Mouse (Mus musculus) megakaryocyte, adult 5-6 weeks (primary cell): ENCODE results near the gene Hmgcs2. TPM values are rescaled to one million over a fixed set of nuclear protein-coding genes. Genes with fewer than 3 reads are reported as not detected.

Experiments used
- ATAC-seq: 2 replicates; pipeline ENCODE4 v1.8.0; 2016; ENCODE audit warnings: mild to moderate bottlenecking, inconsistent platforms; ENCODE audit not compliant: poor library complexity, severe bottlenecking
- total RNA-seq, 2 experiments: library from RNA; stranded (forward) in 1 of 2; stranded (reverse) in 1 of 2; fragments of 153-499, 151-499 nt in 1 of 2; fragments of 221-1000, 200-1000 nt in 1 of 2; gene quantifications; 2 replicates each; pipeline versions ENCODE4 v1.2.3 to v1.2.4; 2015 to 2017

The Hmgcs2 gene
- total RNA-seq (2015), result 0.46 TPM in 1 of 2 replicates, not detected in the other
- total RNA-seq (2017), result 0.11 and 0.24 TPM in 2 replicates

GRCm38 (mm10) chr3:98280204-98280932 lies at the start of gene Hmgcs2:
Hmgcs2 (plus strand) TSS chr3:98280435.
- no peak for ATAC-seq

- ATAC-seq, result no peak
Observed at GRCm38 (mm10) chr3:98233504-98233903, 46.7 kb upstream of the Hmgcs2 start.

DNA sequence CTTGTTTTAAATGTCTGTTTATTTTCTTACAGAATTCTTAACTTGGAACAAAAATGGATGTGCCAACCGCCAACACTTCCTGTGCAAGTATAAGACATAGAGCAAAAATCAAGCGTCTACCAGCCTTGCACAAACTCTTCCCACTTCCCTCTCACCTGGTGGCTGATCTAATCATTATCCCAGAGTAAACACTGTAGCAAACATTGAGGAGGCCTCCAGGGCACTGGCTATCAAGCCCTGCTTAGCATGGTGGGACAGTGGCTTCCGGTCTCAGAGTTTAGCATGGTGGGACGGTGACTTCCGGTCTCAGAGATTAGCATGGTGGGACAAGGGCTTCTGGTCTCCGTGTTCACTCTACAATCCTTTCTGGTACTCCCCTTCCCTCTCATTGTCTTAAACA lies 44.0 kb upstream of the Hmgcs2 start:
- ATAC-seq, result no peak

GRCm38 (mm10) chr3:98237240-98237639 lies 43.0 kb upstream of the Hmgcs2 start:
- no peak for ATAC-seq

DNA sequence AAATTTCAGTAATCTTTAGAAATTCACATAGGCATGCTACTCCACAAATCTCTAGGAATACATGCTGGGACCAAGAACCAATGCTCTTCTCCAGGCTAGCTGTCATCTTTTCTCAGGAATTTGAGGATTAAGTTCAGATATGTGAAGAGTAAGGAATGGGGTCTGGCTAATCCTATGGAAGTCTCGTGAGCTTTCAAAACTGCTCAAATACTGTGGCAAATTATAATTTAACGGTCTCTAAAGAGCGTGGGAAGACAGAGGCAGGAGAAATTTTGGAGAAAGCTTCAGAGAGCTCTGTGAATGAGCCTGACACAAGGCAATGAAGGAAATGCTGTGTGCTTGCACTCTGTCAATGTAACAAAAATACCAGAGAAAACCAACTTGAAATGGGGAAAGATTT lies 42.1 kb upstream of the Hmgcs2 start:
- no peak for ATAC-seq

DNA sequence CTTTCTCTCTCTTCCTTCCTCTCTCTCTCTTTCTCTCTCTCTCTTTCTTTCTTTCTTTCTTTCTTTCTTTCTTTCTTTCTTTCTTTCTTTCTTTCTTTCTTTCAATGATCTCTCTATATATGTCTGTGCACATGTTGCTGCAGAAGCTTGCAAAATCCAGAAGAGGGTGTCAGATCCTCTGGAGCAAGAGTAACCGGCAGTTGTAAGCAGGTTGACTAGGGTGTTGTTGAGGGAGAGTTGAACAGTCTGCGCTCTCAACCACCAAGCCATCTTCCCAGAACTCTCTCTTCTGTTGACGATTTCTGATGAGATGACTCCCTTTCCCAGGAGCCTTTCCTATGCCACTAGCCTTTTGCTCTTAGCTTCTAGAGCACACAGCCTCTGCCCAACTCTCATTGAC lies 38.2 kb upstream of the Hmgcs2 start:
- ATAC-seq, result no peak

- no peak for ATAC-seq
Observed at GRCm38 (mm10) chr3:98242458-98243037, 37.7 kb upstream of the Hmgcs2 start.

DNA sequence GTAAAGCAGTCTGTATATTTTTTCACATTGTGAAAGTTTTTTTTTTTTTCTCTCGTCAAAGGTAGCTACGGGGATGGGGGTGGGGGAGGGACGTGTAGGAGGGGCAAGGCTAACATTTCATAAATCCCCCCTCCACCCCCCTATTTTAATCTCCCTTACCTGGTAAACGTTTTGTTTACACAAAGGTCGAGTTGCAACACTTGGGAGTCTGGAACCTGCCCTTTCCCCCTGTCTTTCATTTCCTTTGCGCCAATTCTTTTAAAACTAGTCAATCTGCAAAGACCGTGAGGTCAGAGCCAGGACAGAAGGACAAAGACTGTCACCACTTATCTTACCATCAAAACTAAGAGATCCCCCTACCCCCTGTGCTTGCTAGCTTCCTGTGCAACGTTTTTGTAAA lies 34.3 kb upstream of the Hmgcs2 start:
- no peak for ATAC-seq

GRCm38 (mm10) chr3:98246985-98247751 lies 33.1 kb upstream of the Hmgcs2 start:
- ATAC-seq, result no peak

- no peak for ATAC-seq
Observed at GRCm38 (mm10) chr3:98249378-98249777, 30.9 kb upstream of the Hmgcs2 start.

- no peak for ATAC-seq
Observed at GRCm38 (mm10) chr3:98249833-98250448, 30.3 kb upstream of the Hmgcs2 start.

- ATAC-seq, result no peak
Observed at GRCm38 (mm10) chr3:98254059-98254458, 26.2 kb upstream of the Hmgcs2 start.

DNA sequence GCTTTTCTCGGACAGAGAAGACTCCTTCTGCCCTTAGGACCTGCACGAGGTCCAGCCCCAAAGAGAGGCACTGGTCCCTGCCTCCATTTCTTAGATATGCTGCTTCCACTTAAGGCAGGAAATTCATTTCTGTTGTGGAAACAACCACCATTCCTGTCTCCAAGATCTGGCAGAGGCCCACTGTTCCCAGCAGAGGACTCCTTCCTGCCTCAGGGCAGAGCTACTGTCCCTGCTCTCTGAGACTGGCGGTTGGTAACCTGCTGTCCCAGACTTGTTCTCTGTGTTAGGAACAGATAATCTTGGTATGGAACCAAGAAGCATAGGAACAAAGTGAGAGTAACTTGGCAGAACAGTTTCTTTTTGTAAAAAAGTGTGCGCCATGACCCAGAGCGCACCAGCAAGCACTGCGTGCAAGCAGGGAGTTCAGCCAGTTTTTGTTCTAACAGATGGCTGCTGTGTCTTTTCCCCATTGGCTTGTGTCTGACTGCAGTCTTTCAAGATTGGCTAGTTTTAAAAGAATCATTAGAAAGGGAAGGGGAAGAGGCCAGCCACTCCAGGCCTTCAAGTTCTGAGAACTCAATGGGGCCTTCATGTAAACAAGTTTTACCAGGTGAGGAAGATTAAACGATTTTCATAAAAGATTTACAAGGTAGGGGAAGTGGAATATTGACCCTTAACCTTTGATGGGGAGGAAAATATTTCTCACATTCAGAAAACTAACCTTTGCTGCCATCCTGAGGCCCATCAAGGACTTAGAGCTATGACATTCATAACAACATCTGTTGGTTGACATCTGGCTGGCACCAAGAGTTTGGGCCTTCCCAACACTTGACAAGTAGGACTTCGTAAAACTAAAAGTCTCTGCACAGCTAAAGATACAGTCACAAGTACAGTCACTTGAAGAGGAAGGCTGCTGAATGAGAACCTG lies 25.3 kb upstream of the Hmgcs2 start:
- no peak for ATAC-seq

GRCm38 (mm10) chr3:98258723-98259122 lies 21.5 kb upstream of the Hmgcs2 start:
- no peak for ATAC-seq

- ATAC-seq, result no peak
Observed at GRCm38 (mm10) chr3:98259271-98259751, 20.9 kb upstream of the Hmgcs2 start.

DNA sequence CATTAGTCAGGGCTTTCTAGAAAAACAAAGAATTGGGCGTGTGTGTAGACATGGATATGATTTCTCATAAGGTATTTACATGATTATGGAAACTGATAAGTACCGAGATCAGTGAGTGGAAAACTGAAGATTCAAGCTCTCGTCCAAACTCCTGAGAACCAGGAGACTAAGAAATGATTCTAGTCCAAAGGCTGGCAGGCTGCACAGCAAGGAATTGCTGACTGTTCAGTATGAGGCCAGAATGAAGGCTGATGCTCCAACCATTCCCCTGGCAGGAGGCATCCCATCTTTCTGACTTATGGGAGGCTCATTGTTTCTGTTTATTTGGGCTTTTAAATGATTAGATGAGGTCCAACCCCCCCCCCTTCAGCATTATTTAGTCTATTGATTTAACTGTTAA lies 19.7 kb upstream of the Hmgcs2 start:
- ATAC-seq, result no peak

- no peak for ATAC-seq
Observed at GRCm38 (mm10) chr3:98261415-98261814, 18.8 kb upstream of the Hmgcs2 start.

DNA sequence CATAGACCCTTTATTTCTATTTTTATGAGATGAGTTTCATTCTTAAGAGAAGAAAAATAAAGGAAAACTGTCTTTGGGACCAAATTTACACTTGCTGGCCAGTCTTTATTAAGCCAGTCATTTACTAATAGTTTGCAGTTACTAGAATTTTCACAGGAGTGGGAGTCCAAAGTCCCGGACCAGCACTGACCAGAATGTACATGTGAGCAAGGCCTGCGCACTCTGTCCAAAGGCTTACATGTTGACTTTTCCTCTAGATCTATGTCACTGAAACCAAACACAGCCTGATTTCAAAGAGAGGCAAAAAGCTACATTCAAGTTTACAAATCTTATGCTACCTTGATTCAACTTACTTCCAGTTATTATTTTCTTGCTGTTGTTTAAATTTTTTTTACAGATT lies 18.1 kb upstream of the Hmgcs2 start:
- ATAC-seq, result no peak

DNA sequence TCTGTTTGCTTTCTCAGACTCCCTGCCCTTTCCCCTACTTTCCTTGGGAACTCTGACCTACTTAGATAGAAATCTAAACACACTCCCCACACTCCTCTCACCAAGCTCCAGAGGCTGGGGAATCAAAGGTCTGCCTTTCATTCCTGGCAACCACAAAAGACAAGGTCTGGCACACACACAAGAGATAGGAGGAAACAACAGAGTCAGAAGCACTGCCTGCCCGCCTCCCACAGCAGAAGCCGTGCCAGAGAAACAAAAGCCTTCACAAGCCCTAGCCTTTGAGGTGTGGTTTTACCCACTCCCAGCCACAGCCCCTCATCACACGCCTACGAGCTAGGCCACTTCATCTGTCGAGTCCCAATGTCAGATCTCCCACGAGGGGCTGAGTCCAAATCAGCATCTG lies 13.0 kb upstream of the Hmgcs2 start:
- ATAC-seq, result no peak
